Mouse (Mus musculus) kidney, postnatal 10 days (tissue): ENCODE results near the gene Ovca2.

Experiments used
- DNase-seq: peaks from one replicate; pipeline ENCODE4 v3.0.0; 2021; ENCODE audit warnings: mixed read lengths

Ovca2 gene

DNA sequence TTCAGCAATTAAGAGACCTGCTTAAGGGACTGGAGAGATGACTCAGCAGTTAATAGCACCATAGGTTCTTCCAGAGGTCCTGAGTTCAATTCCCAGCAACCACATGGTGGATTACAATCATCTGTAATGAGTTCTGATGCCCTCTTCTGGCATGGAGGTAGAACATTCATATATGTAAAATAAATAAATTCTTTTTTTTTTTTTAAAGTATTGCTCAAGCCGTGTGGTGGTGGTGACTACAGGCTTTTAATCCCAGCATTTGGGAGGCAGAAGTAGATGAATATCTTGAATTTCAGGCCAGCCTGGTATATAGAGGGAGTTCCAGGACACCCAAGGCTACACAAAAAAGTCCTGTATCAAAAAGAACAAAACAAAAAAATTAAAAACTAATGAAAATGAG is 28.3 kb downstream of the Ovca2 start:
- no peak for DNase-seq

DNA sequence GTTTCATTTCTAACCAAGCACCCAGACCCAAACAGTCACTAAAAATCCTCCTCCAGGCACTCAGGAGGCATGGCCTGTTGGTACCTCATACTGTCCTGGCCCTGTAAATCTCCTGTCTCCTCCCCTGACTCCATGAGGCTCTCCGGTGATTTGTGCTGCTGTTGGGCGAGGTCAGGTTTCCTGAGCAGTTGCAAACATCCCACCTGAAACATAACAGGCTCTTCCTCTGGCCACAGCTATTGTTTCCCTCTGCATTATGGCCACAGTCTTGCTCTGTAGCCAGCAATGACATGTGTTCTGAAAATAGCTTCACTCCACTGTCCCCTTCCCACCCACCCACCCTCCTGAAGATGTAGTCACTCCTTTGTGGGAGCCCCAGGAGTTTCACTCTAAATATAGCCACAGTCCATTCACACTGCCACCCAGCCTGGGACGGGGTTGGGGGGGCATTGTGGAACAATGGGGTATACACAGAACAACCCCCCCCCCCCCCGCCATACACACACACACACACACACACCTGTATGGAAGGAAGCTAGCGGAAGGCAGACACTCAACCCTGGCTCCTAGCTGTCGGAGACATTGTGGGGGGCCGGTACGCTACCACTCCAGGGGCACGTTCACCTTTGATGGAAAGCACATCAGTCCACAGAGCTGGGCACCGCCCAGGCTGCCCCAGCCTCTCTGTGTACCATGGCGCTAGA is 30.2 kb downstream of the Ovca2 start:
- peak; percentile 32 for DNase-seq

- DNase-seq, result peak; percentile 68
Measured at GRCm38 (mm10) chr11:75147846-75148168, 30.8 kb downstream of the Ovca2 start.

- peak; percentile 73 for DNase-seq
Measured at GRCm38 (mm10) chr11:75147106-75147845, 31.4 kb downstream of the Ovca2 start.

- no peak for DNase-seq
Measured at GRCm38 (mm10) chr11:75145841-75146240, 32.8 kb downstream of the Ovca2 start.

DNA sequence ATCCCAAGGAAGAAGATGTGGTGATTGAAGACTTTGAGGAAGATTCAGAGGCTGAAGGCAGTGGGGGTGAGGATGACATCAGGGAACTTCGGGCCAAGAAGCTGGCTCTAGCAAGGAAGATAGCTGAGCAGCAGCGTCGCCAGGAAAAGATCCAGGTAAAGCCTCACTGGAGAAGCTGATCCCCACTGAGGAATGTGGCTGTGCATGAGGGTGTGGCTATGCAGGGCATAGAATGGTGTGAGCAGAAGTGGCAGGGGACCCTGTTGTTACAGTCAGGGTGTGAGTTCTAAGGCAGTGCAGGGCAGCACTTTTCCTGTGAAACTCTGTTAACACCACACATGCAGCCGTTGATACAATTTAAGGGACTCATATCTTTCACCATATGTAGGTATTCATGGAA is 35.9 kb downstream of the Ovca2 start:
- no peak for DNase-seq

- DNase-seq, result peak; percentile 48
Measured at GRCm38 (mm10) chr11:75141913-75142312, 36.7 kb downstream of the Ovca2 start.

DNA sequence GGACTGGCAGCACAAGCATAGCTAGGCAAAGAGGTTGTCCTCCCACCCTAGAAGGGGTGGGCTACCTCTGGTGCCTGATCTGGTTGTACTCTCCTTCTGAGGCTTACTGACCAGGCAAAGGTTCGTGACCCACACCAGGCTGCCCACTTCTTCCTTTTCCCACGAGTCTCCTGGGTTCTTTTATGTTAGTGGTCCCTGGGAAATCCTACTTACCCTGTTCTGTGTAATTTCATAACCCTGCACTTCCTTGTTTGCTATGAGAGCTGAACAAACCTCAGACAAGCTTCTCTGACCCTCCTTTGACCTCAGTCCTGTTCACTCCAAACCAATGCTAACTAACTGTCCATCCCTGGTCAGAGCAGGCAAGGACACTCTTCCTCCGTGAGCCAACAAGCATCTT is 37.6 kb downstream of the Ovca2 start:
- DNase-seq, result no peak

DNA sequence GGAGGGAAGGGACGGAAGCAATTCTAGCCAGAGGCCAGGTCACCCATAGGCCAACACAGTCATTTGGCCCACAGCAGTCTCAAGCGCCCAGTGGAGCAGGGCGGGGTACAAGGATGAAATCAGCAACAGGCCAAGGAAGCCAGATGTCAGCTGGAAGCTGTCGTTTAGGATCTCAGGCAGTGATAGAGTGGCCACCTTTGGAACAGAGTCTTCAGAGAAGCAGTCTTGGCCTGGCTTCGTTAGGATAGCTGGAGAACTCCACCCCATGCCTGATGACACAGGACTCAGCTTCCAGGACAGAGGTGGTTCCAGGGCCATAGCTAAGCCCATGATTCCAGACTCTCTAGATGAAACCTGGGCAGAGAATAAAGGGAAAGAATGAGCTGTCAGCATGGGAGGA is 38.2 kb downstream of the Ovca2 start:
- DNase-seq, result peak; percentile 29

- DNase-seq, result peak; percentile 80
Measured at GRCm38 (mm10) chr11:75139122-75139963, 39.3 kb downstream of the Ovca2 start.

GRCm38 (mm10) chr11:75136666-75137398 is 41.8 kb downstream of the Ovca2 start:
- peak; percentile 83 for DNase-seq

DNA sequence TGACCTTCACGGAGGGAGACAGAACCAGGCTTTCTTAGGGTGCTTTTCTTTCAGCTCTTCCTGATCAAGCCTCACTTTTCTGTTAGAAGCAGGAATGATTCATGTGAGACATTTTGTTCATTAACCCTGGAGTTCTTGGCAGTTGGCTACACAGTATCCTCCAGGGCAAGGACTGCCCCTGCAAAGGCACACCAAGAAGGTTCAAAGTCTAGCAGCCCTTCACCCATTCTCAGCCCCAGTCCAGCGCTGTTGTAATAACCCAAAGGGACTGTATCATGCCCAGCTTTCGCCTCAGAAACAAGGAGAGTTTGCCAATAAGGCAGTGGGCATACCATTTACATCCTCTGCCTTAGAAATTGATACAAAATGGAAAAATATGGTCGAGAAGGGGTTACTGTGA is 43.3 kb downstream of the Ovca2 start:
- peak; percentile 51 for DNase-seq

- peak; percentile 47 for DNase-seq
Measured at GRCm38 (mm10) chr11:75134485-75135068, 44.1 kb downstream of the Ovca2 start.

- DNase-seq, result peak; percentile 83
Measured at GRCm38 (mm10) chr11:75133951-75134350, 44.7 kb downstream of the Ovca2 start.

- DNase-seq, result no peak
Measured at GRCm38 (mm10) chr11:75133391-75133790, 45.2 kb downstream of the Ovca2 start.

GRCm38 (mm10) chr11:75132278-75132677 is 46.4 kb downstream of the Ovca2 start:
- peak; percentile 68 for DNase-seq

DNA sequence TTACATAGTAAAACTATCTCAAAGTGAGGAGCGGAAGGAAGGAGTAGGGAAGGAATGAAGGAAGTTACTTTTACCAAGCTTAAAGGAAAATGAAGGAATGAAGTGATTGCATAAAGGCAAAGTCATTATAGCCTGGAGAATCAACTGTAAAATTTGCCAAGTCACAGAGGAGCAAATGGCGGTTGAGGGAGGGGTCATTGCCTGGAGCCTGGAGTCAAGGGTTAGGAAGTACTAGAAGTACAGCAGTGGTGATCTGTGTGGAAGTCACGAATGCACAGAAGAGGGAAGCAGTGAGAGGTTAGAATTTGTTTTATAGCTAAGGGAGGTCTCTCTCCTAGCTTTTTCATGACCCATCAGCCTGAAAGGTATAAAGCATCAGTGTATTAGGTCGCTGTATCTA is 47.3 kb downstream of the Ovca2 start:
- no peak for DNase-seq

- DNase-seq, result no peak
Measured at GRCm38 (mm10) chr11:75129481-75129880, 49.2 kb downstream of the Ovca2 start.

- DNase-seq, result no peak
Measured at GRCm38 (mm10) chr11:75126384-75126783, 52.3 kb downstream of the Ovca2 start.
